31 mouse cellular contexts compared by ENCODE assay signal in genomic region chr16:32813771-32814170, GRCm38 (mm10). TPM values are rescaled to one million over a fixed set of nuclear protein-coding genes. Genes with fewer than 3 reads are reported as not detected.
DNase-seq lines count a peak whose midpoint lies in the region; ATAC-seq and TF ChIP-seq lines count a peak whose summit lies in the region.
"Had no signal": no experiment of that assay in that cellular context is flagged by ENCODE, and none has a peak within 500 bp of the region (broad histone marks: within the 10 kb centered on the region; RNA-seq: fewer than 3 reads in every experiment).

No protein-coding gene starts in this region.

- 83% methylated on average over 3 of the region's 3 CpGs for WGBS in heart, postnatal 0 days
- 57% methylated on average over 3 of the region's 3 CpGs for WGBS in forebrain, embryonic 16.5 days

- no peak for ATAC-seq in heart, postnatal 0 days (ENCODE audit: insufficient read depth, low read depth)
- no peak for ATAC-seq in forebrain, embryonic 16.5 days
- ATAC-seq: intestine, postnatal 0 days; Patski had no signal

- intact Hi-C loops in heart, postnatal 25 days (cut with DNase I), result loop anchor here (5.0 to 10.0 kb wide), 3 partner anchors 64 to 341 kb away; partner anchors contain the start of genes Fyttd1 and Rubcn

- H3K4me3 ChIP-seq in heart, postnatal 0 days (ENCODE audit: low read depth, low read length), result no peak overlapping the region
- H3K4me3 ChIP-seq in E14TG2a.4 (replicated peaks; ENCODE audit: low read length) (peak overlapping the region; percentile 69; the same call in 1 of the 2 replicates), MEL (ENCODE audit: control insufficient read depth in 1 of 2, insufficient read depth in 1 of 2, low read depth in 2 of 2, low read length in 2 of 2) (no peak overlapping the region; a peak in 1 of 4 replicates)
- no peak overlapping the region for H3K4me3 ChIP-seq in forebrain, embryonic 16.5 days (replicated peaks; ENCODE audit: low read length)

- no peak for TF ChIP-seq RAD21 in MEL (IDR thresholded peaks at IDR 0.05; ENCODE audit: low read depth, low read length)

- H3K4me2 ChIP-seq in heart, postnatal 0 days (ENCODE audit: low read depth, low read length), result peak overlapping the region; percentile 74; the same call in 1 of the 2 replicates
- no peak overlapping the region for H3K4me2 ChIP-seq in forebrain, embryonic 16.5 days (ENCODE audit: low read length)

- no peak overlapping the region for H3K9ac ChIP-seq in heart, postnatal 0 days (replicated peaks; ENCODE audit: low read depth, low read length)
- H3K9ac ChIP-seq in MEL (ENCODE audit: control insufficient read depth, low read depth, low read length, poor library complexity, severe bottlenecking), result peak overlapping the region; percentile 24; the same call in 1 of the 2 replicates
- no peak overlapping the region for H3K9ac ChIP-seq in forebrain, embryonic 16.5 days (replicated peaks; ENCODE audit: low read depth, low read length)
- H3K9ac ChIP-seq: embryonic facial prominence, embryonic 12.5 days; embryonic facial prominence, embryonic 15.5 days had no signal

- H3K27ac ChIP-seq in heart, postnatal 0 days (ENCODE audit: low read depth), result no peak overlapping the region; the same call in 1 of the 2 replicates
- no peak overlapping the region for H3K27ac ChIP-seq in MEL (ENCODE audit: control insufficient read depth, low read depth, low read length)
- no peak overlapping the region for H3K27ac ChIP-seq in forebrain, embryonic 16.5 days (ENCODE audit: low read length)
- H3K27ac ChIP-seq: embryonic facial prominence, embryonic 12.5 days; embryonic facial prominence, embryonic 15.5 days; hindbrain, embryonic 13.5 days had no signal

- H3K4me1 ChIP-seq in heart, postnatal 0 days (ENCODE audit: control insufficient read depth, insufficient read depth), result peaks cover 16% of the 10 kb centered on the region; the same call in 1 of the 2 replicates
- H3K4me1 ChIP-seq in E14TG2a.4 (replicated peaks; ENCODE audit: low read depth, low read length) (peaks cover 48% of the 10 kb centered on the region), MEL (ENCODE audit: control insufficient read depth in 1 of 2, insufficient read depth in 2 of 2, low read length in 2 of 2) (peaks cover 0 to 7% of the 10 kb centered on the region in 2 experiments; a peak in 2 of 4 replicates)
- H3K4me1 ChIP-seq in forebrain, embryonic 16.5 days (replicated peaks; ENCODE audit: control insufficient read depth, insufficient read depth, low read length), result peaks cover 5% of the 10 kb centered on the region

- H3K79me2 ChIP-seq in MEL (ENCODE audit: control insufficient read depth, insufficient read depth, low read length, poor library complexity), result no peaks in the 10 kb centered on the region

- H3K27me3 ChIP-seq in heart, postnatal 0 days (ENCODE audit: control insufficient read depth, insufficient read depth, low read length), result no peaks in the 10 kb centered on the region
- H3K27me3 ChIP-seq in E14TG2a.4 (ENCODE audit: insufficient read depth, low read length) (peaks cover 4% of the 10 kb centered on the region; the same call in 1 of the 2 replicates), MEL (ENCODE audit: control insufficient read depth in 1 of 2, insufficient read depth in 2 of 2, low read length in 2 of 2) (no peaks in the 10 kb centered on the region)
- peaks cover 2% of the 10 kb centered on the region; the same call in 1 of the 2 replicates for H3K27me3 ChIP-seq in forebrain, embryonic 16.5 days (replicated peaks; ENCODE audit: control insufficient read depth, insufficient read depth, low read length)
- H3K27me3 ChIP-seq: embryonic facial prominence, embryonic 12.5 days; embryonic facial prominence, embryonic 15.5 days; heart, embryonic 15.5 days; hindbrain, embryonic 13.5 days; Patski had no signal

- DNase-seq in heart, adult 18-20 months, result peak; percentile 31 to 38
- no peak for DNase-seq in heart, postnatal 25 days (ENCODE audit: low spot score)
- no peak for DNase-seq in heart, postnatal 0 days (ENCODE audit: low spot score)
- no peak for DNase-seq in heart, adult 8-10 months (ENCODE audit: low spot score)
- no peak for DNase-seq in MEL (ENCODE audit: low read depth, low spot score)
- no peak for DNase-seq in right cerebral cortex, adult 2 months (ENCODE audit: low spot score in 2 of 2)
- DNase-seq: adrenal gland, postnatal 36 days; cerebellum, adult 11 months had no signal

- no peak for TF ChIP-seq EP300 in heart, postnatal 0 days (IDR thresholded peaks at IDR 0.05; ENCODE audit: low read depth)
- TF ChIP-seq EP300 in MEL (IDR thresholded peaks at IDR 0.05; ENCODE audit: low read depth in 1 of 2, low read length in 2 of 2), result no peak

- H3K36me3 ChIP-seq in heart, postnatal 0 days (replicated peaks; ENCODE audit: control insufficient read depth, insufficient read depth, low read length), result no peaks in the 10 kb centered on the region
- H3K36me3 ChIP-seq in E14TG2a.4 (ENCODE audit: insufficient read depth, low read length) (no peaks in the 10 kb centered on the region), MEL (ENCODE audit: control insufficient read depth in 1 of 2, insufficient read depth in 2 of 2, low read length in 2 of 2) (peaks cover 0 to 3% of the 10 kb centered on the region in 2 experiments; a peak in 1 of 4 replicates)
- H3K36me3 ChIP-seq in forebrain, embryonic 16.5 days (ENCODE audit: control insufficient read depth, insufficient read depth), result no peaks in the 10 kb centered on the region
- H3K36me3 ChIP-seq: embryonic facial prominence, embryonic 12.5 days; embryonic facial prominence, embryonic 15.5 days; heart, embryonic 15.5 days; hindbrain, embryonic 10.5 days; hindbrain, embryonic 13.5 days had no signal

- TF ChIP-seq CTCF in heart, postnatal 0 days (IDR thresholded peaks at IDR 0.05; ENCODE audit: low read depth), result no peak
- TF ChIP-seq CTCF in E14TG2a.4 (conservative IDR thresholded peaks at IDR 0.05; ENCODE audit: low read length), result no peak
- no peak for TF ChIP-seq CTCF in MEL (IDR thresholded peaks at IDR 0.05 in 2 of 3, conservative IDR thresholded peaks at IDR 0.05 in 1 of 3; ENCODE audit: control insufficient read depth in 1 of 3, insufficient read depth in 1 of 3, low read depth in 2 of 3, low read length in 3 of 3, poor library complexity in 1 of 3, severe bottlenecking in 1 of 3)

- H3K9me3 ChIP-seq in heart, postnatal 0 days (replicated peaks; ENCODE audit: control insufficient read depth, low read length), result no peaks in the 10 kb centered on the region
- H3K9me3 ChIP-seq in E14TG2a.4 (ENCODE audit: low read length), result no peaks in the 10 kb centered on the region
- H3K9me3 ChIP-seq in MEL (replicated peaks; ENCODE audit: insufficient read depth, low read length), result no peaks in the 10 kb centered on the region
- H3K9me3 ChIP-seq in forebrain, embryonic 16.5 days (ENCODE audit: control insufficient read depth, low read length), result no peaks in the 10 kb centered on the region
- H3K9me3 ChIP-seq: embryonic facial prominence, embryonic 12.5 days; embryonic facial prominence, embryonic 15.5 days; heart, embryonic 15.5 days; hindbrain, embryonic 10.5 days; hindbrain, embryonic 13.5 days had no signal

- no peak for TF ChIP-seq POLR2A in MEL (IDR thresholded peaks at IDR 0.05; ENCODE audit: control insufficient read depth in 1 of 2, insufficient read depth in 1 of 2, low read depth in 1 of 2, low read length in 2 of 2, poor library complexity in 1 of 2)

TF ChIP-seq in MEL, 35 proteins besides CTCF, POLR2A, EP300 and RAD21:
- TF ChIP-seq RCOR1 (IDR thresholded peaks at IDR 0.05; ENCODE audit: low read depth, low read length) (no peak), MEF2A (IDR thresholded peaks at IDR 0.05; ENCODE audit: extremely low read depth, insufficient replicate concordance, low read depth, low read length, poor library complexity, severe bottlenecking) (no peak), HCFC1 (IDR thresholded peaks at IDR 0.05; ENCODE audit: low read depth, low read length) (no peak), CHD1 (IDR thresholded peaks at IDR 0.05; ENCODE audit: low read depth, low read length) (no peak), NELFE (IDR thresholded peaks at IDR 0.05; ENCODE audit: low read depth, low read length) (no peak), USF2 (IDR thresholded peaks at IDR 0.05; ENCODE audit: borderline replicate concordance in 1 of 2, insufficient read depth in 1 of 2, low read depth in 1 of 2, low read length in 2 of 2) (no peak), ELF1 (IDR thresholded peaks at IDR 0.05; ENCODE audit: low read depth, low read length) (no peak)

RNA-seq across cellular contexts. Expression of gene Smbd1, which starts 3.5 kb away (rescaled TPM):
- not detected for total RNA-seq in heart, adult 18-20 months (2021)
- not detected for total RNA-seq in heart, postnatal 25 days (2021)
- total RNA-seq in heart, postnatal 0 days (2014; rRNA removed; ENCODE audit: low replicate concordance), result not detected in 2 replicates
- polyA plus RNA-seq in heart, postnatal 0 days (2015; fragmentation: Nextera tagmentation; extraction: Ambion mirVana), result not detected in 2 replicates
- total RNA-seq in heart, adult 8-10 months (2022), result not detected
- not detected in 2 replicates for total RNA-seq in MEL (2012; rRNA removed)
- polyA plus RNA-seq in MEL (2012; ENCODE audit: insufficient read depth in 1 of 2, insufficient read length in 2 of 2, low read depth in 1 of 2, low replicate concordance in 2 of 2, missing spikeins in 1 of 2), result not detected
- not detected in 2 replicates for polyA plus RNA-seq in forebrain, embryonic 16.5 days (2015; fragmentation: Nextera tagmentation; extraction: Ambion mirVana)
- total RNA-seq: adrenal gland, adult 18-20 months; adrenal gland, postnatal 10 days; adrenal gland, postnatal 36 days; common myeloid progenitor, adult 5-6 weeks; gastrocnemius, postnatal 10 days; gastrocnemius, postnatal 4 days; heart, postnatal 36 days had no signal
- polyA plus RNA-seq: C2C12; CD4-positive, CD25-positive, alpha-beta regulatory T cell, adult 4 months; cerebellum, adult 2 months; embryonic facial prominence, embryonic 12.5 days; embryonic facial prominence, embryonic 15.5 days; forebrain, embryonic 11.5 days; forebrain, embryonic 14.5 days; heart, embryonic 15.5 days; hindbrain, embryonic 10.5 days; hindbrain, embryonic 13.5 days; hindbrain, embryonic 16.5 days; kidney, adult 2 months; Patski had no signal

RNA-seq across cellular contexts. Expression of gene Muc20, which starts 16.5 kb away (rescaled TPM):
- total RNA-seq in heart, adult 18-20 months (2021), result under 1 TPM; 0.30 to 0.44 TPM
- under 1 TPM in 1 of 2 experiments, not detected in 1; 0.22 TPM for total RNA-seq in heart, postnatal 25 days (2021)
- 0.12 TPM in 1 of 2 replicates, not detected in the other for total RNA-seq in heart, postnatal 0 days (2014; rRNA removed; ENCODE audit: low replicate concordance)
- 0.18 TPM in 1 of 2 replicates, not detected in the other for polyA plus RNA-seq in heart, postnatal 0 days (2015; fragmentation: Nextera tagmentation; extraction: Ambion mirVana)
- under 1 TPM; 0.33 to 0.79 (median 0.47) TPM for total RNA-seq in heart, adult 8-10 months (2022)
- not detected in 2 replicates for total RNA-seq in MEL (2012; rRNA removed)
- not detected for polyA plus RNA-seq in MEL (2012; ENCODE audit: insufficient read depth in 1 of 2, insufficient read length in 2 of 2, low read depth in 1 of 2, low replicate concordance in 2 of 2, missing spikeins in 1 of 2)
- polyA plus RNA-seq in forebrain, embryonic 16.5 days (2015; fragmentation: Nextera tagmentation; extraction: Ambion mirVana), result not detected in 2 replicates
- total RNA-seq: adrenal gland, postnatal 36 days; common myeloid progenitor, adult 5-6 weeks; ES-E14 had no signal
- polyA plus RNA-seq: C2C12; cerebellum, adult 2 months; embryonic facial prominence, embryonic 12.5 days; forebrain, embryonic 11.5 days; forebrain, embryonic 14.5 days; heart, embryonic 15.5 days; hindbrain, embryonic 10.5 days; hindbrain, embryonic 13.5 days; hindbrain, embryonic 16.5 days; intestine, postnatal 0 days had no signal

Comparison
In these comparisons a context has a peak if more than half of its experiments do, and no peak if none do; other contexts are left out.
1. DNase-seq: peak in heart, adult 18-20 months (2 of 2); none in heart, postnatal 25 days (single experiment), heart, postnatal 0 days (single experiment), heart, adult 8-10 months (single experiment), MEL (single experiment) and right cerebral cortex, adult 2 months (0 of 2).